Mouse (Mus musculus) midbrain, embryonic 12.5 days (tissue): ENCODE measurements around the gene Clcn1. TPM values are rescaled to one million over a fixed set of nuclear protein-coding genes. Genes with fewer than 3 reads are reported as not detected.

Experiments
- ATAC-seq: fragments of 200-750 bp; cut with Nextera tagmentation; 2 replicates; pipeline ENCODE4 v1.8.0; 2017; ENCODE audit warnings: low read depth, moderate TSS enrichment, moderate library complexity; ENCODE audit not compliant: low FRiP score
- H3K27ac ChIP-seq: fragments of 300-500 bp; sonication (generic); replicated peaks from 2 replicates; pipeline ENCODE4 v1.5.1; 2016; ENCODE audit warnings: mild to moderate bottlenecking
- H3K27me3 ChIP-seq: fragments of 300-500 bp; sonication (generic); 2 replicates; pipeline ENCODE4 v1.6.1; 2016; ENCODE audit warnings: mild to moderate bottlenecking
- H3K36me3 ChIP-seq: fragments of 300-500 bp; sonication (generic); 2 replicates; pipeline ENCODE4 v1.6.1; 2016
- H3K4me1 ChIP-seq: fragments of 300-500 bp; sonication (generic); 2 replicates; pipeline ENCODE4 v1.6.1; 2016
- H3K4me2 ChIP-seq: fragments of 300-500 bp; sonication (generic); replicated peaks from 2 replicates; pipeline ENCODE4 v1.6.1; 2016; ENCODE audit warnings: mild to moderate bottlenecking, moderate library complexity
- H3K4me3 ChIP-seq: fragments of 300-500 bp; sonication (generic); 2 replicates; pipeline ENCODE4 v1.5.1; 2016; ENCODE audit warnings: mild to moderate bottlenecking
- H3K9ac ChIP-seq: fragments of 300-500 bp; sonication (generic); replicated peaks from 2 replicates; pipeline ENCODE4 v1.6.1; 2016; ENCODE audit warnings: mild to moderate bottlenecking, moderate library complexity
- H3K9me3 ChIP-seq: fragments of 300-500 bp; sonication (generic); 2 replicates; pipeline ENCODE4 v1.6.1; 2016; ENCODE audit warnings: mild to moderate bottlenecking
- WGBS: fragments of 180-500 bp; shearing (Covaris S2); methylation state at CpG from one replicate; pipeline ENCODE4 v1.1.7; 2016; 5-methylcytosine and 5-hydroxymethylcytosine counted together
- polyA plus RNA-seq: library from polyadenylated mRNA; unstranded; fragments of >200 nt; fragmentation: Nextera tagmentation; extraction: Ambion mirVana; gene quantifications from 2 replicates; pipeline ENCODE4 v1.2.1, GENCODE M21; 2016

The Clcn1 gene
- polyA plus RNA-seq: 1.3 and 1.8 TPM in 2 replicates

- peak; percentile 39; the same call in 1 of the 2 replicates for ATAC-seq
Observed at GRCm38 (mm10) chr6:42286448-42286847, at the start of gene Clcn1. TSS of gene Clcn1 (plus strand) at chr6:42286685.

GRCm38 (mm10) chr6:42237276-42237805 lies 49.1 kb upstream of the Clcn1 start:
- 69% methylated on average over 6 of the region's 6 CpGs for whole genome bisulfite sequencing
- no peaks in the 10 kb centered on the region for H3K36me3 ChIP-seq
- H3K9me3 ChIP-seq: no peaks in the 10 kb centered on the region
- no peak for ATAC-seq
- no peaks in the 10 kb centered on the region for H3K27me3 ChIP-seq
- no peak overlapping the region for H3K4me2 ChIP-seq
- no peak overlapping the region for H3K27ac ChIP-seq
- no peaks in the 10 kb centered on the region for H3K4me1 ChIP-seq
- H3K9ac ChIP-seq: no peak overlapping the region
- H3K4me3 ChIP-seq: no peak overlapping the region

More at GRCm38 (mm10) chr6:42286448-42286847, at the start of gene Clcn1:
- H3K9me3 ChIP-seq: no peaks in the 10 kb centered on the region
- H3K4me3 ChIP-seq: no peak within 1 kb of the TSS
- no peak within 1 kb of the TSS for H3K9ac ChIP-seq
- 87% methylated on average over 4 of the region's 5 CpGs for WGBS
- H3K27ac ChIP-seq: no peak within 1 kb of the TSS
- H3K4me2 ChIP-seq: no peak within 1 kb of the TSS
- H3K4me1 ChIP-seq: no peaks in the 10 kb centered on the region
- no peaks in the 10 kb centered on the region for H3K27me3 ChIP-seq
- H3K36me3 ChIP-seq: peaks cover 57% of the 10 kb centered on the region

- H3K4me1 ChIP-seq: no peaks in the 10 kb centered on the region
- no peak overlapping the region for H3K4me3 ChIP-seq
- no peaks in the 10 kb centered on the region for H3K9me3 ChIP-seq
- H3K36me3 ChIP-seq: no peaks in the 10 kb centered on the region
- no peak overlapping the region for H3K9ac ChIP-seq
- no peak overlapping the region for H3K27ac ChIP-seq
- 79% methylated on average over 6 of the region's 6 CpGs for whole genome bisulfite sequencing
- H3K4me2 ChIP-seq: no peak overlapping the region
- H3K27me3 ChIP-seq: peaks cover 5% of the 10 kb centered on the region
- no peak for ATAC-seq
Observed at GRCm38 (mm10) chr6:42241311-42242045, 45.0 kb upstream of the Clcn1 start.

- peak; percentile 100 for ATAC-seq
- no peaks in the 10 kb centered on the region for H3K9me3 ChIP-seq
- no peaks in the 10 kb centered on the region for H3K36me3 ChIP-seq
- H3K27me3 ChIP-seq: peaks cover 19% of the 10 kb centered on the region
- H3K4me2 ChIP-seq: peak within 1 kb of the TSS; percentile 62
- H3K4me1 ChIP-seq: no peaks in the 10 kb centered on the region
- H3K9ac ChIP-seq: peak within 1 kb of the TSS; percentile 50
- H3K27ac ChIP-seq: no peak within 1 kb of the TSS
- 4% methylated on average over 28 of the region's 28 CpGs for whole genome bisulfite sequencing
- peak within 1 kb of the TSS; percentile 45 for H3K4me3 ChIP-seq
Observed at GRCm38 (mm10) chr6:42245711-42246353, 40.7 kb upstream of the Clcn1 start, which contains the start of gene Gstk1. TSS of gene Gstk1 (plus strand) at chr6:42245935.

- H3K27ac ChIP-seq: no peak overlapping the region
- ATAC-seq: no peak
- H3K4me1 ChIP-seq: no peaks in the 10 kb centered on the region
- no peak overlapping the region for H3K4me3 ChIP-seq
- H3K27me3 ChIP-seq: peaks cover 19% of the 10 kb centered on the region
- H3K9ac ChIP-seq: no peak overlapping the region
- H3K9me3 ChIP-seq: no peaks in the 10 kb centered on the region
- 6% methylated on average over 8 of the region's 8 CpGs for WGBS
- H3K36me3 ChIP-seq: no peaks in the 10 kb centered on the region
- H3K4me2 ChIP-seq: no peak overlapping the region
Observed at GRCm38 (mm10) chr6:42247173-42247572, 39.3 kb upstream of the Clcn1 start.

GRCm38 (mm10) chr6:42247981-42248380 lies 38.5 kb upstream of the Clcn1 start:
- ATAC-seq: no peak
- Histone ChIP-seq H3K4me3 (no peak overlapping the region), H3K4me2 (no peak overlapping the region), H3K4me1 (no peaks in the 10 kb centered on the region), H3K9me3 (no peaks in the 10 kb centered on the region), H3K36me3 (no peaks in the 10 kb centered on the region), H3K9ac (no peak overlapping the region), H3K27ac (no peak overlapping the region), H3K27me3 (peaks cover 19% of the 10 kb centered on the region)
- 83% methylated on average over 1 of the region's 1 CpGs for WGBS

- Histone ChIP-seq H3K27ac (no peak overlapping the region), H3K36me3 (no peaks in the 10 kb centered on the region), H3K27me3 (peaks cover 11% of the 10 kb centered on the region), H3K4me2 (no peak overlapping the region), H3K9me3 (no peaks in the 10 kb centered on the region), H3K4me1 (no peaks in the 10 kb centered on the region), H3K4me3 (no peak overlapping the region), H3K9ac (no peak overlapping the region)
- 85% methylated on average over 4 of the region's 4 CpGs for WGBS
- ATAC-seq: no peak
Observed at GRCm38 (mm10) chr6:42251791-42252190, 34.7 kb upstream of the Clcn1 start.

GRCm38 (mm10) chr6:42253103-42253502 lies 33.4 kb upstream of the Clcn1 start:
- H3K9me3 ChIP-seq: no peaks in the 10 kb centered on the region
- WGBS: 92% methylated on average over 2 of the region's 2 CpGs
- no peaks in the 10 kb centered on the region for H3K36me3 ChIP-seq
- H3K4me1 ChIP-seq: no peaks in the 10 kb centered on the region
- H3K4me3 ChIP-seq: no peak overlapping the region
- no peak for ATAC-seq
- H3K27me3 ChIP-seq: 0 out of 2 replicates have a peak, but pooled peaks cover 5% of the 10 kb centered on the region
- no peak overlapping the region for H3K4me2 ChIP-seq
- no peak overlapping the region for H3K27ac ChIP-seq
- H3K9ac ChIP-seq: no peak overlapping the region

- peak; percentile 77 for ATAC-seq
- Histone ChIP-seq H3K9me3 (no peaks in the 10 kb centered on the region), H3K36me3 (no peaks in the 10 kb centered on the region), H3K9ac (no peak overlapping the region), H3K4me3 (no peak overlapping the region), H3K27ac (no peak overlapping the region), H3K27me3 (peaks cover 5% of the 10 kb centered on the region; the same call in 1 of the 2 replicates), H3K4me1 (no peaks in the 10 kb centered on the region), H3K4me2 (no peak overlapping the region)
- WGBS: 21% methylated on average over 11 of the region's 11 CpGs
Observed at GRCm38 (mm10) chr6:42257303-42257863, 29.1 kb upstream of the Clcn1 start.

GRCm38 (mm10) chr6:42260430-42260829 lies 26.1 kb upstream of the Clcn1 start:
- WGBS: 75% methylated on average over 6 of the region's 6 CpGs
- H3K27ac ChIP-seq: no peak overlapping the region
- H3K36me3 ChIP-seq: no peaks in the 10 kb centered on the region
- H3K4me2 ChIP-seq: no peak overlapping the region
- H3K4me1 ChIP-seq: no peaks in the 10 kb centered on the region
- H3K4me3 ChIP-seq: no peak overlapping the region
- H3K27me3 ChIP-seq: peaks cover 5% of the 10 kb centered on the region; the same call in 1 of the 2 replicates
- H3K9me3 ChIP-seq: no peaks in the 10 kb centered on the region
- no peak for ATAC-seq
- H3K9ac ChIP-seq: no peak overlapping the region

GRCm38 (mm10) chr6:42261524-42262170 lies 24.8 kb upstream of the Clcn1 start, which contains the start of gene Tmem139:
TSS of gene Tmem139 (plus strand) at chr6:42261970.
- no peak for ATAC-seq
- WGBS: 21% methylated on average over 20 of the region's 20 CpGs
- no peaks in the 10 kb centered on the region for H3K36me3 ChIP-seq
- H3K4me3 ChIP-seq: no peak within 1 kb of the TSS
- H3K27me3 ChIP-seq: peaks cover 5% of the 10 kb centered on the region; the same call in 1 of the 2 replicates
- peaks cover 6% of the 10 kb centered on the region for H3K4me1 ChIP-seq
- H3K27ac ChIP-seq: no peak within 1 kb of the TSS
- H3K9ac ChIP-seq: no peak within 1 kb of the TSS
- no peak within 1 kb of the TSS for H3K4me2 ChIP-seq
- no peaks in the 10 kb centered on the region for H3K9me3 ChIP-seq
